Mouse (Mus musculus): ENCODE results near the gene Chtf18. TPM values are rescaled to one million over a fixed set of nuclear protein-coding genes. Genes with fewer than 3 reads are reported as not detected.
"Not testable (repeated sequence)": the region's sequence is repeated elsewhere in the genome, so short reads cannot be mapped to it uniquely, and the experiment has no call there.

Gene Chtf18
- total RNA-seq, 2 experiments from 2014 or later: 1.2 to 1.8 TPM

DNA sequence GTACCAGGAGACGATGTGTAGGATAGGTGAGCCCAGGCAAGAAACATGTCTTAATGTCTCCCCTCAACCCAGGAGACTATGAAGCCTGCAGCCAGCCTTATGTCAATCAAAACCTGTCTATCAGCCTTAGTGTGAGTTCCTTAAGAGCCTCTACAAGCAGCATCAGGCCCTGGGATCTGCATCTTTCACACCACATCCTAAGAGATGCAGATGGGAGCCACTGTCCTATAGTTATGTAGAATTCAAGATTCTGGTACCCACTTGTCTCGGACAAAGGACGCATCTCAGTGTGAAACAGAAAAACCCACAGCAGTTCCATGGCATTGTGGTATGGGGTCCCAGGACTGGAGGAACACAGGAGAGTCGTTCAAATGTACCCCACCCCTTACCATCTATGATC is 27.9 kb upstream of the Chtf18 start:
- no peak for TF ChIP-seq CTCF (conservative IDR thresholded peaks at IDR 0.05)
- Histone ChIP-seq H3K27ac (no peak overlapping the region), H3K4me3 (no peak overlapping the region)
- DNase-seq (ENCODE audit: low spot score in 2 of 2): no peak

DNA sequence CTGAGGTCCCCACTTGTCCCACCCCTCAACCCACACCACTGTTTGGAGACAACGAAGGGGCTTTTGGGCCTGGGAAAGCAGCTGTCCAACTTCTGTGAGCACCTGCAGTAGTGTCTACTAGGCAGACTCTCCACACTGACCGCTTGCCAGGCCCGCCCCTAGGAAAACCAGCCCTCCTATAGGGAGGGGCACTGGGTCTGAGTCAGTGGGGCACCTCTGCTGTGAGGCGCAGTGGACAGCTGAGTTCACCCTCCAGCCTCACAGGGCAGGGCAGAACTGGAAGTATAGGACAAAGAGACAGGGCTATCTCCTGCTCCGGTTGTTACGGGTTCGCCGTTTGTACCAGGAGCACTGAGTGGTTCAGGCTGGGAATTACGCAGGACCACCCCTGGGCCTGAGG is 27.0 kb upstream of the Chtf18 start, which contains the start of gene Msln:
Gene Msln (minus strand): TSS at position 138 of the 400 bp plus-strand sequence.
- Histone ChIP-seq H3K27ac (no peak within 1 kb of the TSS), H3K4me3 (no peak within 1 kb of the TSS)
- DNase-seq (ENCODE audit: low spot score in 2 of 2): no peak
- no peak for TF ChIP-seq CTCF (conservative IDR thresholded peaks at IDR 0.05)

- peak in 1 of 2 experiments; percentile 44 for DNase-seq (ENCODE audit: low spot score in 2 of 2)
- H3K4me3 ChIP-seq: no peak overlapping the region
- H3K27ac ChIP-seq: peak overlapping the region; percentile 33
- no peak for TF ChIP-seq CTCF (conservative IDR thresholded peaks at IDR 0.05)
These were observed 24.2 kb upstream of the Chtf18 start for GRCm38 (mm10) chr17:25751446-25751845.

GRCm38 (mm10) chr17:25749314-25749713 is 22.1 kb upstream of the Chtf18 start:
- no peak for DNase-seq (ENCODE audit: low spot score in 2 of 2)
- TF ChIP-seq CTCF (conservative IDR thresholded peaks at IDR 0.05): no peak
- no peak overlapping the region for H3K4me3 ChIP-seq
- H3K27ac ChIP-seq: no peak overlapping the region

- Histone ChIP-seq H3K4me3 (no peak overlapping the region), H3K27ac (no peak overlapping the region)
- DNase-seq (ENCODE audit: low spot score in 2 of 2): no peak
- no peak for TF ChIP-seq CTCF (conservative IDR thresholded peaks at IDR 0.05)
These were observed 21.0 kb upstream of the Chtf18 start for GRCm38 (mm10) chr17:25748238-25748637.

- TF ChIP-seq CTCF (conservative IDR thresholded peaks at IDR 0.05): no peak
- no peak overlapping the region for H3K4me3 ChIP-seq
- DNase-seq (ENCODE audit: low spot score in 2 of 2): no peak
- no peak overlapping the region for H3K27ac ChIP-seq
These were observed 17.1 kb upstream of the Chtf18 start for GRCm38 (mm10) chr17:25744311-25744710.

GRCm38 (mm10) chr17:25743831-25744230 is 16.6 kb upstream of the Chtf18 start:
- Histone ChIP-seq H3K27ac (no peak overlapping the region), H3K4me3 (no peak overlapping the region)
- TF ChIP-seq CTCF (conservative IDR thresholded peaks at IDR 0.05): no peak
- DNase-seq (ENCODE audit: low spot score in 2 of 2): no peak

DNA sequence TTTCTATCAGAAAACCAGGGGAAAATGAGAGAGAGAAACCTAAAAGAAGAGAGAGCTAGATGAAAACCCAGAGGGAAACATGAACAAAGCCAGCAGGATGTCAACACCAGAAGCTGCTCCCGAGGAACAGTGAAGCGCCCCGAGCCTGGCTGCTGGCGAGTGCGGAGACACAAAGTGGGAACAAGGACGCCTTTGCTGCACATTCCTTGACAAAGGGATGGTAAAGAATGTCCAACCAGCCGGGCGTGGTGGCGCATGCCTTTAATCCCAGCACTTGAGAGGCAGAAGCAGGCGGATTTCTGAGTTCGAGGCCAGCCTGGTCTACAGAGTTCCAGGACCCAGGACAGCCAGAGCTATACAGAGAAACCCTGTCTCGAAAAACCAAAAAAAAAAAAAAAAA is 14.3 kb upstream of the Chtf18 start:
- not testable (repeated sequence) for H3K27ac ChIP-seq; DNase-seq (ENCODE audit: low spot score in 2 of 2); H3K4me3 ChIP-seq

DNA sequence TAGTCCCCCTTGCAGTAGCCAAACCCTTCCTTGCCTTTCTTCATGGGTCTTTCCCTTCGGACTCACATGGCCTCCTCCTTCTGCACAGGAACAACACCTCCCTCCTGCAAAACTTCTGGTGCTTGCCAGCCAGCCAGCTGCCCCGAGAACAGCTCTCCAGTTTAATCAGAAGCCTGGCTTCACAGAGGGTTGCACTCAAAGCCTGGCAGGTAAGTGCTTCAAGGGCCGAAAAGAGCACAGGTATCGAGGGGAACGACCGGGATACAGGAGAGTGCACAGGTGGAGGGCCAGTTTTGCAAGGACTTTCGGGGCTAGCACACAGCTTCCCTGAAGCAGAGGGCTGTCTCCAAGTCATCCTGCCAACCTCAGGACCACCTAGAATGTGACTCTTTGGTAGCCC is 11.6 kb upstream of the Chtf18 start:
- no peak overlapping the region for H3K4me3 ChIP-seq
- no peak for DNase-seq (ENCODE audit: low spot score in 2 of 2)
- TF ChIP-seq CTCF (conservative IDR thresholded peaks at IDR 0.05): no peak
- H3K27ac ChIP-seq: no peak overlapping the region

GRCm38 (mm10) chr17:25735745-25736144 is 8.5 kb upstream of the Chtf18 start, which contains the start of gene Mslnl:
TSS of gene Mslnl (plus strand) at chr17:25736042.
- H3K27ac ChIP-seq: no peak within 1 kb of the TSS
- no peak for TF ChIP-seq CTCF (conservative IDR thresholded peaks at IDR 0.05)

GRCm38 (mm10) chr17:25735246-25735645 is 8.0 kb upstream of the Chtf18 start:
- no peak for TF ChIP-seq CTCF (conservative IDR thresholded peaks at IDR 0.05)

More at GRCm38 (mm10) chr17:25735745-25736144, 8.5 kb upstream of the Chtf18 start, which contains the start of gene Mslnl:
- no peak for DNase-seq (ENCODE audit: low spot score in 2 of 2)
- no peak within 1 kb of the TSS for H3K4me3 ChIP-seq

GRCm38 (mm10) chr17:25732082-25732481 is 4.9 kb upstream of the Chtf18 start:
- peak; percentile 100 for TF ChIP-seq CTCF (conservative IDR thresholded peaks at IDR 0.05)
- peak; percentile 82 to 93 for DNase-seq (ENCODE audit: low spot score in 2 of 2)

More at GRCm38 (mm10) chr17:25735246-25735645, 8.0 kb upstream of the Chtf18 start:
- no peak overlapping the region for H3K4me3 ChIP-seq
- no peak for DNase-seq (ENCODE audit: low spot score in 2 of 2)
- no peak overlapping the region for H3K27ac ChIP-seq

GRCm38 (mm10) chr17:25728009-25728270 is 721 bp upstream of the Chtf18 start:
- TF ChIP-seq CTCF (conservative IDR thresholded peaks at IDR 0.05): no peak
- no peak for DNase-seq (ENCODE audit: low spot score in 2 of 2)
- peak overlapping the region; percentile 84 for H3K4me3 ChIP-seq
- H3K27ac ChIP-seq: peak overlapping the region; percentile 86

More at GRCm38 (mm10) chr17:25732082-25732481, 4.9 kb upstream of the Chtf18 start:
- H3K27ac ChIP-seq: peak overlapping the region; percentile 37; the same call in 1 of the 2 replicates
- no peak overlapping the region for H3K4me3 ChIP-seq

GRCm38 (mm10) chr17:25725264-25725663 is 2.0 kb downstream of the Chtf18 start:
- Histone ChIP-seq H3K4me3 (no peak overlapping the region), H3K27ac (no peak overlapping the region)
- DNase-seq (ENCODE audit: low spot score in 2 of 2): no peak
- TF ChIP-seq CTCF (conservative IDR thresholded peaks at IDR 0.05): no peak

GRCm38 (mm10) chr17:25723919-25724318 is 3.3 kb downstream of the Chtf18 start:
- TF ChIP-seq CTCF (conservative IDR thresholded peaks at IDR 0.05): peak; percentile 65
- DNase-seq (ENCODE audit: low spot score in 2 of 2): no peak
- Histone ChIP-seq H3K4me3 (no peak overlapping the region), H3K27ac (no peak overlapping the region)

Measured in layer of hippocampus, adult 2 months (tissue).